Mouse (Mus musculus) megakaryocyte-erythroid progenitor cell, adult 5-6 weeks (primary cell): Measurements from ENCODE around the gene Dmpk. TPM values are rescaled to one million over a fixed set of nuclear protein-coding genes. Genes with fewer than 3 reads are reported as not detected.

Experiments
- ATAC-seq: replicated peaks from 2 replicates; pipeline ENCODE4 v1.8.0; 2016; ENCODE audit warnings: mild to moderate bottlenecking, inconsistent platforms; ENCODE audit not compliant: severe bottlenecking, poor library complexity, low FRiP score, low TSS enrichment
- total RNA-seq, 2 experiments: library from RNA; stranded (forward) in 1 of 2; stranded (reverse) in 1 of 2; fragments of 200-1000, 215-1000 nt in 1 of 2; fragments of >200 nt in 1 of 2; fragmentation: Nextera tagmentation in 1 of 2; gene quantifications; 2 replicates each; pipeline ENCODE4 v1.2.3; 2014 to 2017

The Dmpk gene
- total RNA-seq, 2 experiments from 2014 or later = 3.9 to 19.8 TPM

GRCm38 (mm10) chr7:19074494-19074893 lies 9.2 kb upstream of the Dmpk start:
- ATAC-seq = no peak

DNA sequence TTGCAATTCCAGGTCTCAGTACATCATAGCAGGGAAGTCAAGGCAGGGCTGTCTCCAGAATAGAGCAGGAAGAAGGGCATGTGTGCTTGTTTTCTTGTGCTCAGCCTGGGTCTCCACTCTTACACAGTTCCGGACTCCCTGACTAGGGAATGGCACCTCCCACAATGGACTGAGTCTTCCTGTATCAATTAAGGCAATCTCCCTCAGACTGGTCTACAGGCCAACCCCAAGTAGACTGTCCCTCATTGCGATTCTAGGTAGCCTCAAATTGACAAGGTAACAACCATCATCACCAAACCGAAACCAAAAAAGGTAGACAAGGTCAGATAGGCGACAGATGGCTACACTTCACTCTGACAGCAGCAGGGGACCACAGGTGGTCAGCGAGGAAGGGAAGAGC lies 8.4 kb upstream of the Dmpk start:
- no peak for ATAC-seq

DNA sequence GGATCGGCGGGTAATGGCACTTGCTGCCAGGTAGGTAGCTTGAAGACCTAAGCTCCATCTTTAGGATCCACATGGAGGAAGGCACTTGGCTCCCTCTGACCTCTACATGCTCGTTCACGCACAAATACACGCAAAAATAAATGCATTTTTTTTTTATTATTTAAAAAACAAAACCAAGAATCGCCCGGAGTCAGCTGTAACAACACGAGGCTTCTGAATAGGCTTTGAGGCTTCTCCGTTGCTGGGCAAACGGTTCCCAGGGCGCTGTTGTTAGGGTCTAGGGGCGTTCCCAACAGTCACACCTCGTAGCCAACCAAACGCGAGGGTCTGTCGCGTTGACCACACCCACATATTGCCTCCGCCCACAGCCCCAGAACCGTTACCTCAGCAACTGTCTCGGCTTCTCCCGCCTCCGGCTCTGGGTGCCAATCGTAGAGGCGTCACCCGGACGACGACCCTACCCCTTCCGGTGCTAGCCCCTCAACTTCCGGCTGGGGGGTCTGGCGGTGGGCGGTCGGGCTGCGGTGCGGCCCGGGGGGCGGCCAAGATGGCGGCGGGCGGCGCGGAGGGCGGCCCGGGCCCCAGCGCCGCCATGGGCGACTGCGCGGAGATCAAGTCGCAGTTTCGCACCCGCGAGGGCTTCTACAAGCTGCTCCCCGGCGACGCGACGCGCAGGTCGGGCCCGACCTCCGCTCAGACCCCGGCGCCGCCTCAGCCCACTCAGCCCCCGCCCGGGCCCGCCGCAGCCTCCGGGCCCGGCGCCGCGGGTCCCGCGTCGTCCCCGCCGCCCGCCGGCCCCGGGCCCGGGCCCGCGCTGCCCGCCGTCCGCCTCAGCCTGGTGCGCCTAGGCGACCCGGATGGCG lies 7.7 kb upstream of the Dmpk start, which contains the start of gene Dmwd:
Gene Dmwd (plus strand): TSS at position 505 of the 863 bp plus-strand sequence.
- ATAC-seq = peak; percentile 94

DNA sequence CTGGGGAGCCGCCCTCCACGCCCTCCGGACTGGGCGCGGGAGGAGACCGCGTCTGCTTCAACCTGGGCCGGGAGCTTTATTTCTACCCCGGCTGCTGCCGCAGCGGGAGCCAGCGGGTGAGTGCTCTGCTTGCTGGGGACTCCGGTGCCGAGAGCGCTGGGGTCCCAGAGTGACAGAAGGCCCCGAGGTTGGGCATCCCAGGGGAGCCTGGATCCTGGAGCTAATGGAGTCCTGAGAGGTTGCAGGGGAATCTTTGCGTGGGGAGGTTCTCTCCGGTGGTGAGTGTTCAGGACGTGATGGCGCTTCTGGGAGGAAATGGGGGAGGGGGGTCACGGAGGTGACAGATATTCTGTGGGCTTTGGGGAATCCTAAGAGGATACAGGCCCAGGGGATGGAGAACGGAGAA lies 7.1 kb upstream of the Dmpk start:
- 0 out of 2 replicates have a peak, but pooled peaks have one; percentile 32 for ATAC-seq

DNA sequence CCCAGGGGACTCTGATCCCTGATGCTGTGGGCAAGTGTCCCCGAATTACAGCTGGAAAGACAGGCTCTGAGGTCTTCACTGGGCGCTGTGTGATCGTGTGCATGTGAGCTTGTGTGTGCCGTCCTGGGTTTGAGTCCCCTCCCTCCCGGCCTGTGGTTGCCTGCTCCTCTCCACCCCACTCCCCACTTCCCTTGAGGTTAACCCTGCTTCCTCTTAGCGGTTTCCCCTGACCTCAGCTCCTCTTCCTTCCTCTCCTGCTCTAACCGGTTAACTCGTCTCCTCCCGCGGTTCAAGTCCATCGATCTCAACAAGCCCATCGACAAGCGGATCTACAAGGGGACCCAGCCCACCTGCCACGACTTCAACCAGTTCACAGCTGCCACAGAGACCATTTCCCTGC lies 5.9 kb upstream of the Dmpk start:
- no peak for ATAC-seq

DNA sequence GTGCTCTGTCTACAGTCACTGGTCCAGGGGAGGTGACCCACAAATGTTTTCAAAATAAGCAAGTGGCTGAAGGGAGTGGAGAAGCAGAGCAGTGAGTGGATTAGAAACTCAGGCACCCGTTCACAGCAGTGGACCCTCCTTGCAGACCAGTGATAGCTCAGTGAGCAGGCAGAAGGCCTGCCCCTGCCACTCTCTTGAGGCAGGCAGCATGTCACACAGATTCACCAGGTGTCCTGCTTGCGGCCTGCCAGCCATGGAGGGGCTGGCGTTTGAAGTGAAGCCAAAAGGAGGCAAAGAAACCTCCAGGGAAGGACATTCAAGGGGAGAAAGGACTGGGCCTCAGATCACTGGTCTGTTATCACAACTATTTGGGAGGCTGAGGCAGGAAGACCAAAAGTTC lies 4.9 kb upstream of the Dmpk start:
- ATAC-seq = no peak

GRCm38 (mm10) chr7:19080451-19080950 lies 3.1 kb upstream of the Dmpk start:
- ATAC-seq = no peak

GRCm38 (mm10) chr7:19082171-19082570 lies 1.5 kb upstream of the Dmpk start:
- ATAC-seq = no peak

DNA sequence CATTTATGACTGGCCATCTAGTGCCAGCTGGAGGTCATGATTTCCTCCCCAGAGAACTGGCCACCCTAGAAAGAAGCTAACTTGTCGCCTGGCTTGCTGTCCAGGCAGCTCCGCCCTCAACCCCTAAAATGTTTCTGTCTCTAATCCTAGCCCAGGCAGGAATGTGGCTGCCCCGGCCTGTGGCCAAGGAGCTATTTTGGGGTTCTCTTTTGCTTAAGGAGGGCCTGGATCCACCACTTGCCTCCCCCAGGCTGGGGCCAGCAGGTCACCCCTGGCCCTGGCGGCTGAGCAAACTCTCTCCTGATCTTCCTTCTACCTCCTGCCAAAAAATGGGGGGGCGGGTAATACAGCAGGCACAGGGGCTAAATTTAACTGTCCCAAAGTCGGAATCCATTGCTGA lies 553 bp upstream of the Dmpk start:
- no peak for ATAC-seq

DNA sequence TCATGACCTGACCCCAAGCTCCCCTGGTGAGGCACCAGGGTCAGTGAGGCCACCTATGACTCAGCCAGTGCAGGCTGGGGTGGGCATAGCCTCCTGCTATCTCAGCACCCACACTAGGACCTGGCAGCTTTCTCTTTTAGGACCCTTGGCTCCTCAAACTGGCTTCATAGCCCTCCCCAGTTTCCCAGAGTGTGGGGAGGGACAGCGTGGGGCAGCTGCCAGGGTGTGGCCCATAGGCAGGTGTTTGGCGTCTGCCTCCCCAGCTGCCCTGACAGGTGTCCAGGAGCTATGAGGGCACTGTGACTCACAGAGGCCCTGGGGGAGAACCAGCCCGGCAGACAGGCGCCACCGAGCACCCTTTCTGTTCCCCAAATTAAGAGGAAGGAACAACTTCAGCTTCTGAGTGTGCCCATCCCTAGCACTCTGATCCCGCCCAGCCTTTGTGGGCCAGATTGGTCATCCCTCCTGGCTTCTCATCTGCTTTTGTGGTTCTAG lies 675 bp downstream of the Dmpk start:
- no peak for ATAC-seq

DNA sequence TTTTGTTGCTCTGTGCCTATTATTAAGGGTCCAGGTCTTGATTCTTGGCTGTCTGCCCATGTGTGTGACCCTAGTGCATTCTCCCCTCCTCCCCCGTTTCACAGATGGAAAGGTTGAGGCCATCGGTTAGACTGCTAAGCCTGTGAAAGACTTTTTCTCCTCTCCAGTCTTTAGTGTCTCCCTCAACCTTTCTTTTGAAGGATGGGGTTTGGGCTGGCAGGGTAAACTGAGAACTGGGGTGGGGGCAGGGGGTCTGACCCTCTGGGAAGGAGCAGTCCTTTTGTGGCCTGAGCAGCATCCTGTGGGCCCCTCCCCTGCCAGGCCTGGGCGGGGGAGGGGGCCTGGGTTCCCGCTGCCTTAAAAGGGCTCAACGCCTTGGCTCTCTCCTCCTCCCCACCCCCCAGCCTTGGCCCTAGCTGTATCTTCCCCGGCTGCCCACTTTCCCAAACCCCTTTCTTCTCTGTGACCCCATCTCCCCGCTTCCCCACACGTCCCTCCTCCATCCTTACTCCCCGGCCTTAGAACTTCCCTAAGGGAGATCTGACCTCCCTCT lies 1.3 kb downstream of the Dmpk start:
- no peak for ATAC-seq

- ATAC-seq = peak; percentile 0; the same call in 1 of the 2 replicates
These were observed 1.8 kb downstream of the Dmpk start for GRCm38 (mm10) chr7:19085495-19085894.

GRCm38 (mm10) chr7:19086042-19086441 lies 2.4 kb downstream of the Dmpk start:
- ATAC-seq = peak; percentile 87

DNA sequence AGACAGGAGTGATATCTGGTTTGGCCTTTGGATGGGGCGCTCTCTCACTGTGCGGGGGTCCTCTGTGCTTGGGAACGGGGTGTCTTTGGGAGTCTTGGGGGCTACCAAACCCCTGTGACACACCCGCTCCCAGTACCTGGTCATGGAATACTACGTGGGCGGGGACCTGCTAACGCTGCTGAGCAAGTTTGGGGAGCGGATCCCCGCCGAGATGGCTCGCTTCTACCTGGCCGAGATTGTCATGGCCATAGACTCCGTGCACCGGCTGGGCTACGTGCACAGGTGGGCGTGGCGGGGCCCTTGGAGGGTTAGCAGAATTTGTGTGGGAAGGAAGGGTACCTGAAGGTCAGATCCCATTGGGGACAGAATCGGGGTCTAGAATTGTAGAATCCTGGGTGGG lies 3.1 kb downstream of the Dmpk start:
- no peak for ATAC-seq

DNA sequence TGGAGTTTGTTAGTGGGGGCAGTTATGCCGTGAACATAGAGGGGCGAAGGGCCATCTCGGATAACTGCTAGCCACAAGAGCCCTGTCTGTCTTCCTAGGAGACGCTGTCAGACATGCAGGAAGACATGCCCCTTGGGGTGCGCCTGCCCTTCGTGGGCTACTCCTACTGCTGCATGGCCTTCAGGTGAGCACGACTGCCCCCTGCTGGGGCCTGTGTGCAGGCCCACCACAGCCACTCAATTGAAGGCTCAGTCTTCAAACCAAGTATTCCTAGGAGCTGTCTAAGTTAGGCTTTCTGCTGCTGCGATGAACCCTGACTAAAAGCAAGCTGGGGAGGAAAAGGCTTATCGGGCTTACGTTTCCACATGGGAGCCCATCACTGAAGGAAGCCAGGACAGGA lies 5.2 kb downstream of the Dmpk start:
- ATAC-seq = 0 out of 2 replicates have a peak, but pooled peaks have one; percentile 30

DNA sequence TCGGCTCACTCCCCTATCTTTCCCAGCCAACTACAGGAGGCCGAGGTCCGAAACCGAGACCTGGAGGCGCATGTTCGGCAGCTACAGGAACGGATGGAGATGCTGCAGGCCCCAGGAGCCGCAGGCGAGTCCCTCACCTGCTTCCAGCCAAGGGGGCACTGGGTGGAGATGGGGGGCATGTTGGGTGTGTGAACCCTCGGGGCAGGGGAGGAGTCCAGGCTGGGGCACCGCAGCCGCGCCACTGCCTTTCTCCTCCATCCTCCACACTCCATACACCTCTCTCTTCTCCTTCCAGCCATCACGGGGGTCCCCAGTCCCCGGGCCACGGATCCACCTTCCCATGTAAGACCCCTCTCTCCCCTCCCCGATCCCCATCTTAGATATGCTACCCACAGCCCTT lies 8.3 kb downstream of the Dmpk start:
- ATAC-seq = no peak

DNA sequence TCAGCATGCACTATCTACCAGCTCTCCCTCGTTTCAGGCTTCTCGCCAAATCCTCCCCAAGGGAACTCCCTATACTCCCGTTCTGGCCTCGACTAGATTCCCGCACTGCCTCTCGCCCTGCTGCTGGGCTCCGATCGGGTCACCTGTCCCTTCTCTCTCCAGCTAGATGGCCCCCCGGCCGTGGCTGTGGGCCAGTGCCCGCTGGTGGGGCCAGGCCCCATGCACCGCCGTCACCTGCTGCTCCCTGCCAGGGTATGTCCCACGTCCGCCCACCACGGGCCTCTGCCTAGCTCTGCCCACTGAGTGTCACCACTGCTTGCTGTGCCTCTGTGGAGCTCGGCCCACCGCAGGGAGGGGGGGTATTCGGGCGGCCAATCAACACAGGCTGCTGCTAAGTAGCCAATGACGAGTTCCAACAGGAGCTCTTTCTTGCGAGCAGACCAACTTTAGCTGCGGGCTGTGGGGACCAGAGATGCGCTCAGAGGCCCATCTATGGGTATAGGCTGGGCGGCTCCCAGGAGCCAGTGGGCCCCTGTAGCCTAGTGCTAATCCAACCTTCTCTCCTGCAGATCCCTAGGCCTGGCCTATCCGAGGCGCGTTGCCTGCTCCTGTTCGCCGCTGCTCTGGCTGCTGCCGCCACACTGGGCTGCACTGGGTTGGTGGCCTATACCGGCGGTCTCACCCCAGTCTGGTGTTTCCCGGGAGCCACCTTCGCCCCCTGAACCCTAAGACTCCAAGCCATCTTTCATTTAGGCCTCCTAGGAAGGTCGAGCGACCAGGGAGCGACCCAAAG lies 8.9 kb downstream of the Dmpk start:
- peak; percentile 23 for ATAC-seq

GRCm38 (mm10) chr7:19093174-19093521 lies 9.5 kb downstream of the Dmpk start:
- peak; percentile 69 for ATAC-seq

DNA sequence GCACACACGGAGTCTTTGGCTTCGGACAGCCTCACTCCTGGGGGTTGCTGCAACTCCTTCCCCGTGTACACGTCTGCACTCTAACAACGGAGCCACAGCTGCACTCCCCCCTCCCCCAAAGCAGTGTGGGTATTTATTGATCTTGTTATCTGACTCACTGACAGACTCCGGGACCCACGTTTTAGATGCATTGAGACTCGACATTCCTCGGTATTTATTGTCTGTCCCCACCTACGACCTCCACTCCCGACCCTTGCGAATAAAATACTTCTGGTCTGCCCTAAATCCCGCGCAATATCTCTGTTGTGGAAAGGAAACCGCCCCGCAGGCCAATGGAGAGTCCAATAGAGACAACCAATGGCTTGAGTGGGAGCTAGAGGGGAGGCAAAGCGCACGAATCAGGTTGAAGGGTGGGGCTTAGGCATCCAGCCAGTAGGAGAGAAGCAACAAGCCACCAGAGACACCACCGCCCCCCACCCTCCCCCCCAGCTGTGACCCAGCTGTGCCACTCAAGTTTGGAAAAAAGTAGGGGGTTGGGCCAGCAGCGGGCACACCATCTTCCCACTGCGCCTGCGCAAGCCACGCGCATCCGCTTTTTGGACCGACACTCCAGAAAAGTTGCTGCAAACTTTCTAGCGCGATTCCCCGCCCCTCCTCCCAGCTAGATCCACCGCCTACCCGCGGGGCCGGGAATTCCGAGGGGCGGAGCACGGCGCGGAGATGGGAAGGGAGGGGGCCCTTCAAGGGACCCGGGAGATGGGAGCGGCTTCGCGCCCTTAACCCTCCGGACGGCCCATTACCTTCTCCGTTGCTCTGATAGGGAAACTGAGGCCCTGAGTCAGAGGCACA lies 10.1 kb downstream of the Dmpk start:
- peak; percentile 74 for ATAC-seq
